Mouse (Mus musculus) megakaryocyte, embryonic 14.5 days (primary cell): ENCODE data around the gene Olfr49.

Experiments
- FLI1 ChIP-seq: IDR thresholded peaks from 2 replicates; pipeline ENCODE4 v1.6.1; 2012; ENCODE audit warnings: low read length, inconsistent platforms, mixed read lengths
- GATA1 ChIP-seq: IDR thresholded peaks from 3 replicates; pipeline ENCODE4 v1.6.1; 2012; ENCODE audit warnings: mixed read lengths, low read length, inconsistent platforms, borderline replicate concordance

- TF ChIP-seq GATA1: no peak
- no peak for TF ChIP-seq FLI1
Measured at GRCm38 (mm10) chr14:54333452-54334189, 48.9 kb upstream of the Olfr49 start.
